In genomic region chr17:78465500-78465899, GRCm38 (mm10) we compare ENCODE assay signal across 19 mouse cellular contexts. TPM values are rescaled to one million over a fixed set of nuclear protein-coding genes. Genes with fewer than 3 reads are reported as not detected.
A peak's percentile ranks its signal among the peaks of the same experiment; 100 is the strongest.
DNase-seq lines count a peak whose midpoint lies in the region; TF ChIP-seq lines count a peak whose summit lies in the region.
"Had no signal": no experiment of that assay in that cellular context is flagged by ENCODE, and none has a peak within 500 bp of the region (broad histone marks: within the 10 kb centered on the region; RNA-seq: fewer than 3 reads in every experiment).

No protein-coding gene starts in this region.

- H3K9me3 ChIP-seq in CH12.LX (replicated peaks; ENCODE audit: low read length): no peaks in the 10 kb centered on the region
- H3K9me3 ChIP-seq: forebrain, embryonic 15.5 days had no signal

- TF ChIP-seq EP300 in CH12.LX (IDR thresholded peaks at IDR 0.05; ENCODE audit: low read length): no peak

- H3K4me2 ChIP-seq in CH12.LX (ENCODE audit: insufficient read depth, low read depth, poor library complexity, severe bottlenecking): no peak overlapping the region
- H3K4me2 ChIP-seq: forebrain, embryonic 15.5 days had no signal

- in situ Hi-C loops in CH12.LX (cut with MboI; ENCODE audit: low pct_ligation_motif_present, low pct_unique_long_range_greater_than_20kb, low sequenced_read_pairs): loop anchor here (25.0 kb wide), 1 partner anchor 428 kb away; no protein-coding TSS in a partner anchor

- H3K27me3 ChIP-seq in CH12.LX (replicated peaks): no peaks in the 10 kb centered on the region
- H3K27me3 ChIP-seq: forebrain, embryonic 15.5 days had no signal

- dilution Hi-C loops in CH12.LX (cut with MboI; ENCODE audit: extremely low pct_ligation_motif_present, extremely low pct_unique_long_range_greater_than_20kb, low sequenced_read_pairs): no loop called here

- H3K4me3 ChIP-seq in CH12.LX (replicated peaks in 1 of 3; ENCODE audit: low read depth in 2 of 3, low read length in 2 of 3, poor library complexity in 1 of 3): no peak overlapping the region
- H3K4me3 ChIP-seq: forebrain, embryonic 15.5 days had no signal

- H3K36me3 ChIP-seq in CH12.LX (replicated peaks in 1 of 2; ENCODE audit: control insufficient read depth in 1 of 2, insufficient read depth in 1 of 2, low read length in 1 of 2): no peaks in the 10 kb centered on the region
- H3K36me3 ChIP-seq: forebrain, embryonic 15.5 days had no signal

- H3K79me2 ChIP-seq in CH12.LX (replicated peaks; ENCODE audit: control insufficient read depth, extremely low read depth, insufficient read depth, poor library complexity, severe bottlenecking): no peaks in the 10 kb centered on the region

- no peak overlapping the region for H3K9ac ChIP-seq in CH12.LX (ENCODE audit: insufficient read depth, low read depth)
- H3K9ac ChIP-seq: forebrain, embryonic 15.5 days; liver, embryonic 14.5 days had no signal

- no peak for TF ChIP-seq POLR2A in CH12.LX (IDR thresholded peaks at IDR 0.05; ENCODE audit: low read depth, low read length)
- TF ChIP-seq POLR2A in brain, embryonic 14.5 days (IDR thresholded peaks at IDR 0.05; ENCODE audit: borderline replicate concordance, extremely low read depth, insufficient read depth, insufficient read length, poor library complexity, severe bottlenecking): no peak

- peak; percentile 41 for DNase-seq in heart, adult 11 months
- DNase-seq in heart, adult 18-20 months: no peak
- peak; percentile 10 to 28 for DNase-seq in layer of hippocampus, postnatal 10 days (ENCODE audit: low spot score in 2 of 2)
- DNase-seq in layer of hippocampus, adult 9-11 months: no peak
- no peak for DNase-seq in CH12.LX (ENCODE audit: extremely low read depth)
- peak; percentile 13 for DNase-seq in brain, embryonic 14.5 days (ENCODE audit: low read depth)
- no peak for DNase-seq in adrenal gland, adult 18-20 months (ENCODE audit: low spot score in 2 of 2)
- DNase-seq: adrenal gland, postnatal 25 days; cerebellum, adult 18-20 months; kidney, adult 2 months; kidney, postnatal 36 days; right cerebral cortex, postnatal 14 days; thymus, adult 18-20 months had no signal

- H3K4me1 ChIP-seq in CH12.LX (ENCODE audit: control insufficient read depth in 1 of 2, insufficient read depth in 2 of 2): no peaks in the 10 kb centered on the region
- H3K4me1 ChIP-seq: forebrain, embryonic 15.5 days had no signal

- H3K27ac ChIP-seq in CH12.LX (ENCODE audit: insufficient read depth, low read depth): no peak overlapping the region
- H3K27ac ChIP-seq: forebrain, embryonic 15.5 days; liver, embryonic 14.5 days had no signal

- peak; percentile 37 for TF ChIP-seq RAD21 in CH12.LX (IDR thresholded peaks at IDR 0.05; ENCODE audit: low read depth, low read length)

- peak in 1 of 2 experiments; percentile 36; a peak in 2 of 4 replicates for TF ChIP-seq CTCF in CH12.LX (conservative IDR thresholded peaks at IDR 0.05 in 1 of 2, IDR thresholded peaks at IDR 0.05 in 1 of 2; ENCODE audit: low read depth in 2 of 2, low read length in 2 of 2)
- peak; percentile 16; the same call in 1 of the 2 replicates for TF ChIP-seq CTCF in brain, embryonic 14.5 days (IDR thresholded peaks at IDR 0.05; ENCODE audit: borderline replicate concordance, extremely low read depth, insufficient read depth, insufficient read length)

TF ChIP-seq in CH12.LX, 34 proteins besides CTCF, POLR2A, EP300 and RAD21:
- TF ChIP-seq NRF1 (IDR thresholded peaks at IDR 0.05; ENCODE audit: low read depth, low read length): no peak
- TF ChIP-seq PAX5 (IDR thresholded peaks at IDR 0.05; ENCODE audit: low read length): no peak
- no peak for TF ChIP-seq TCF12 (IDR thresholded peaks at IDR 0.05; ENCODE audit: low read depth, low read length)
- TF ChIP-seq BHLHE40 (IDR thresholded peaks at IDR 0.05; ENCODE audit: low read depth, low read length): no peak
- TF ChIP-seq GABPA (IDR thresholded peaks at IDR 0.05; ENCODE audit: insufficient replicate concordance, low read depth, low read length): no peak
- TF ChIP-seq ZMIZ1 (IDR thresholded peaks at IDR 0.05; ENCODE audit: low read depth, low read length): no peak
- no peak for TF ChIP-seq RCOR1 (conservative IDR thresholded peaks at IDR 0.05; ENCODE audit: low read depth, low read length)
- no peak for TF ChIP-seq MYC (IDR thresholded peaks at IDR 0.05; ENCODE audit: low read depth, low read length)
- TF ChIP-seq NELFE (IDR thresholded peaks at IDR 0.05; ENCODE audit: low read depth, low read length): no peak

RNA-seq across cellular contexts. Expression of gene Vit, which starts 42.4 kb away (rescaled TPM):
- 1 to 10 TPM; 1.2 to 1.5 TPM for total RNA-seq in heart, adult 18-20 months (2021)
- total RNA-seq in layer of hippocampus, postnatal 10 days (2021): 1 to 10 TPM; 8.4 to 9.0 TPM
- total RNA-seq in CH12.LX (2012; rRNA removed) (not detected in 2 replicates), CH12.LX (2014; rRNA removed) (not detected in 2 replicates)
- polyA plus RNA-seq in CH12.LX (2012; ENCODE audit: insufficient read length, low read depth): not detected in 2 replicates
- polyA plus RNA-seq in brain, embryonic 14.5 days (2012; rRNA removed): 11.0 and 13.5 TPM in 2 replicates
- total RNA-seq in adrenal gland, adult 18-20 months (2021): 1 to 10 TPM; 1.4 to 3.9 TPM
- total RNA-seq: megakaryocyte, adult 5-6 weeks; neutrophil, adult 5-6 weeks had no signal
- polyA plus RNA-seq: C2C12; heart, embryonic 14.5 days had no signal

RNA-seq across cellular contexts. Expression of gene Fez2, which starts 47.5 kb away (rescaled TPM):
- 10 to 100 TPM; 76.5 to 91.8 TPM for total RNA-seq in heart, adult 18-20 months (2021)
- total RNA-seq in layer of hippocampus, postnatal 10 days (2021): 10 to 100 TPM; 38.2 to 40.4 TPM
- total RNA-seq in CH12.LX (2012; rRNA removed): 12.8 and 14.2 TPM in 2 replicates
- total RNA-seq in CH12.LX (2014; rRNA removed): 13.5 and 14.8 TPM in 2 replicates
- polyA plus RNA-seq in CH12.LX (2012; ENCODE audit: insufficient read length, low read depth): 17.6 and 18.7 TPM in 2 replicates
- polyA plus RNA-seq in brain, embryonic 14.5 days (2012; rRNA removed): 29.5 and 35.2 TPM in 2 replicates
- total RNA-seq in adrenal gland, adult 18-20 months (2021): 10 to 100 TPM; 47.0 to 60.6 TPM

Comparison
In these comparisons a context has a peak if more than half of its experiments do, and no peak if none do; other contexts are left out.
1. DNase-seq: peak in heart, adult 11 months (single experiment), layer of hippocampus, postnatal 10 days (2 of 2) and brain, embryonic 14.5 days (single experiment); none in heart, adult 18-20 months (0 of 2), layer of hippocampus, adult 9-11 months (single experiment), CH12.LX (single experiment) and adrenal gland, adult 18-20 months (0 of 2).